In the genomic region with DNA sequence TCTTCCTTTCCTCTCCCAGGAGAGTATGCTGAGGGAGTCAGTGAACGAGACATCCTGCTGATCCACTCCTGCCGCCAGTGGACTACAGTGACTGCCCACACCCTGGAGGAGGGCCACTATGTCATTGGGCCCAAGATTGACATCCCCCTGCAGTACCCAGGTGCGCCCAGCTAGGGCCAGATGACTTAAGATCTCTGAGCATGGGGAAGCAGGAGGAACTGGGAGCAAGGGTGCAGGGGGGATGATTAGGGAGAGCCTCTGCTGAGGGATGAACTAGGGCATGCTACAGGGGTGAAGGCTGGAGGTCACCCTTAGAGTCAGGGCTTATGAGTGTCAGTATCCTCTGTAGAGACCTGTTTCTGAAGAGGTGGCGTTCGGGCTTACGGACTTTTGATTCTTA, we compare ENCODE assay signal across 18 mouse cellular contexts. TPM values are rescaled to one million over a fixed set of nuclear protein-coding genes. Genes with fewer than 3 reads are reported as not detected.
DNase-seq lines count a peak whose midpoint lies in the region; ATAC-seq and TF ChIP-seq lines count a peak whose summit lies in the region.
"Had no signal": no experiment of that assay in that cellular context is flagged by ENCODE, and none has a peak within 500 bp of the region (broad histone marks: within the 10 kb centered on the region; RNA-seq: fewer than 3 reads in every experiment).

No protein-coding gene starts in this region.

- WGBS in liver, postnatal 0 days (ENCODE audit: insufficient replicate concordance) = 86% methylated on average over 5 of the region's 6 CpGs
- 57% methylated on average over 6 of the region's 6 CpGs for WGBS in liver, embryonic 12.5 days (ENCODE audit: insufficient replicate concordance)
- 70% methylated on average over 6 of the region's 6 CpGs for WGBS in forebrain, embryonic 14.5 days
- 53% methylated on average over 6 of the region's 6 CpGs for WGBS in hindbrain, embryonic 15.5 days
- WGBS in neural tube, embryonic 13.5 days = 60% methylated on average over 6 of the region's 6 CpGs
- WGBS in intestine, embryonic 15.5 days = 83% methylated on average over 6 of the region's 6 CpGs

- no peaks in the 10 kb centered on the region for H3K9me3 ChIP-seq in liver, postnatal 0 days (ENCODE audit: low read length)
- H3K9me3 ChIP-seq in liver, embryonic 12.5 days (replicated peaks) = no peaks in the 10 kb centered on the region
- no peaks in the 10 kb centered on the region for H3K9me3 ChIP-seq in forebrain, embryonic 14.5 days (replicated peaks; ENCODE audit: control insufficient read depth, low read length)
- H3K9me3 ChIP-seq in hindbrain, embryonic 15.5 days = no peaks in the 10 kb centered on the region
- no peaks in the 10 kb centered on the region for H3K9me3 ChIP-seq in neural tube, embryonic 13.5 days
- no peaks in the 10 kb centered on the region for H3K9me3 ChIP-seq in intestine, embryonic 15.5 days
- H3K9me3 ChIP-seq: G1E; heart, embryonic 15.5 days; limb, embryonic 13.5 days had no signal

- no peak for TF ChIP-seq CTCF in liver, postnatal 0 days (IDR thresholded peaks at IDR 0.05; ENCODE audit: low read depth)

- no peak overlapping the region for H3K4me2 ChIP-seq in liver, postnatal 0 days (ENCODE audit: low read depth, low read length)
- H3K4me2 ChIP-seq in liver, embryonic 12.5 days = no peak overlapping the region
- H3K4me2 ChIP-seq in forebrain, embryonic 14.5 days (ENCODE audit: low read length) = peak overlapping the region; percentile 96
- peak overlapping the region; percentile 98 for H3K4me2 ChIP-seq in hindbrain, embryonic 15.5 days
- H3K4me2 ChIP-seq in neural tube, embryonic 13.5 days = peak overlapping the region; percentile 91
- H3K4me2 ChIP-seq in intestine, embryonic 15.5 days (replicated peaks) = no peak overlapping the region
- H3K4me2 ChIP-seq: heart, embryonic 15.5 days; limb, embryonic 13.5 days had no signal

- H3K27ac ChIP-seq in liver, postnatal 0 days (ENCODE audit: low read depth) = no peak overlapping the region
- H3K27ac ChIP-seq in liver, embryonic 12.5 days = no peak overlapping the region
- peak overlapping the region; percentile 84; the same call in 1 of the 2 replicates for H3K27ac ChIP-seq in forebrain, embryonic 14.5 days (ENCODE audit: low read depth, low read length)
- H3K27ac ChIP-seq in hindbrain, embryonic 15.5 days (replicated peaks) = peak overlapping the region; percentile 82
- peak overlapping the region; percentile 93 for H3K27ac ChIP-seq in neural tube, embryonic 13.5 days (replicated peaks)
- no peak overlapping the region for H3K27ac ChIP-seq in intestine, embryonic 15.5 days
- H3K27ac ChIP-seq: heart, embryonic 15.5 days; limb, embryonic 13.5 days had no signal

- ATAC-seq in liver, postnatal 0 days = no peak
- ATAC-seq in liver, embryonic 12.5 days = no peak
- ATAC-seq in forebrain, embryonic 14.5 days = no peak
- no peak for ATAC-seq in hindbrain, embryonic 15.5 days (ENCODE audit: low FRiP score, low read depth)
- no peak for ATAC-seq in neural tube, embryonic 13.5 days (ENCODE audit: low read depth)
- no peak for ATAC-seq in intestine, embryonic 15.5 days
- ATAC-seq: intestine, postnatal 0 days had no signal

- peaks cover 57% of the 10 kb centered on the region for H3K27me3 ChIP-seq in liver, postnatal 0 days (ENCODE audit: insufficient read depth, low read length)
- peaks cover 98% of the 10 kb centered on the region for H3K27me3 ChIP-seq in liver, embryonic 12.5 days (replicated peaks)
- peaks cover 4% of the 10 kb centered on the region; the same call in 1 of the 2 replicates for H3K27me3 ChIP-seq in forebrain, embryonic 14.5 days (replicated peaks; ENCODE audit: control insufficient read depth, insufficient read depth, low read length)
- 0 out of 2 replicates have a peak, but pooled peaks cover 7% of the 10 kb centered on the region for H3K27me3 ChIP-seq in hindbrain, embryonic 15.5 days
- peaks cover 27% of the 10 kb centered on the region for H3K27me3 ChIP-seq in neural tube, embryonic 13.5 days
- H3K27me3 ChIP-seq in intestine, embryonic 15.5 days (replicated peaks) = peaks cover 41% of the 10 kb centered on the region

- peak; percentile 7 for DNase-seq in liver, postnatal 0 days
- DNase-seq in forebrain, embryonic 14.5 days (ENCODE audit: low spot score) = no peak
- DNase-seq in embryo, embryonic 11 days = no peak
- DNase-seq: cerebellum, postnatal 36 days; kidney, postnatal 25 days; lung, adult 18-20 months; spleen, adult 18-20 months had no signal

- H3K4me3 ChIP-seq in liver, postnatal 0 days (ENCODE audit: low read depth, low read length) = no peak overlapping the region
- H3K4me3 ChIP-seq in liver, embryonic 12.5 days = no peak overlapping the region
- H3K4me3 ChIP-seq in forebrain, embryonic 14.5 days (ENCODE audit: low read depth, low read length) = no peak overlapping the region
- no peak overlapping the region for H3K4me3 ChIP-seq in hindbrain, embryonic 15.5 days
- H3K4me3 ChIP-seq in neural tube, embryonic 13.5 days = peak overlapping the region; percentile 73
- no peak overlapping the region for H3K4me3 ChIP-seq in intestine, embryonic 15.5 days (replicated peaks)
- H3K4me3 ChIP-seq: heart, embryonic 15.5 days; limb, embryonic 13.5 days; myocyte had no signal

- no peaks in the 10 kb centered on the region for H3K36me3 ChIP-seq in liver, postnatal 0 days (replicated peaks; ENCODE audit: insufficient read depth, low read length)
- H3K36me3 ChIP-seq in liver, embryonic 12.5 days = no peaks in the 10 kb centered on the region
- H3K36me3 ChIP-seq in forebrain, embryonic 14.5 days (ENCODE audit: control insufficient read depth, insufficient read depth, low read length) = peaks cover 21% of the 10 kb centered on the region; the same call in 1 of the 2 replicates
- no peaks in the 10 kb centered on the region for H3K36me3 ChIP-seq in hindbrain, embryonic 15.5 days
- H3K36me3 ChIP-seq in neural tube, embryonic 13.5 days = peaks cover 8% of the 10 kb centered on the region; the same call in 1 of the 2 replicates
- no peaks in the 10 kb centered on the region for H3K36me3 ChIP-seq in intestine, embryonic 15.5 days
- H3K36me3 ChIP-seq: G1E; heart, embryonic 15.5 days; limb, embryonic 13.5 days had no signal

- H3K9ac ChIP-seq in liver, postnatal 0 days (replicated peaks) = no peak overlapping the region
- H3K9ac ChIP-seq in liver, embryonic 12.5 days = no peak overlapping the region
- H3K9ac ChIP-seq in forebrain, embryonic 14.5 days (ENCODE audit: low read length) = peak overlapping the region; percentile 84; the same call in 1 of the 2 replicates
- H3K9ac ChIP-seq in hindbrain, embryonic 15.5 days = no peak overlapping the region
- H3K9ac ChIP-seq in neural tube, embryonic 13.5 days = peak overlapping the region; percentile 86
- H3K9ac ChIP-seq in intestine, embryonic 15.5 days = no peak overlapping the region
- H3K9ac ChIP-seq: heart, embryonic 15.5 days had no signal

- no peak for TF ChIP-seq EP300 in liver, postnatal 0 days (IDR thresholded peaks at IDR 0.05; ENCODE audit: low read depth)

- peaks cover 22% of the 10 kb centered on the region for H3K4me1 ChIP-seq in liver, postnatal 0 days (ENCODE audit: insufficient read depth)
- H3K4me1 ChIP-seq in liver, embryonic 12.5 days = peaks cover 27% of the 10 kb centered on the region
- peaks cover 40% of the 10 kb centered on the region for H3K4me1 ChIP-seq in forebrain, embryonic 14.5 days (ENCODE audit: control insufficient read depth, insufficient read depth, low read length)
- peaks cover 66% of the 10 kb centered on the region for H3K4me1 ChIP-seq in hindbrain, embryonic 15.5 days (replicated peaks)
- H3K4me1 ChIP-seq in neural tube, embryonic 13.5 days (replicated peaks) = peaks cover 78% of the 10 kb centered on the region
- peaks cover 30% of the 10 kb centered on the region for H3K4me1 ChIP-seq in intestine, embryonic 15.5 days (replicated peaks)

RNA-seq across cellular contexts. Expression of gene 3110082J24Rik, which starts 2.3 kb away (rescaled TPM):
- not detected in 2 replicates for polyA plus RNA-seq in liver, postnatal 0 days (2015; fragmentation: Nextera tagmentation; extraction: Ambion mirVana)
- polyA plus RNA-seq in liver, embryonic 12.5 days (2016; fragmentation: Nextera tagmentation; extraction: Ambion mirVana) = not detected in 2 replicates
- polyA plus RNA-seq in forebrain, embryonic 14.5 days (2014; fragmentation: Nextera tagmentation; extraction: Ambion mirVana) = 4.6 and 7.1 TPM in 2 replicates
- 3.2 and 5.3 TPM in 2 replicates for polyA plus RNA-seq in hindbrain, embryonic 15.5 days (2015; fragmentation: Nextera tagmentation; extraction: Ambion mirVana)
- 5.1 and 5.8 TPM in 2 replicates for polyA plus RNA-seq in neural tube, embryonic 13.5 days (2015; fragmentation: Nextera tagmentation; extraction: Ambion mirVana)
- polyA plus RNA-seq in intestine, embryonic 15.5 days (2015; fragmentation: Nextera tagmentation; extraction: Ambion mirVana) = not detected in 2 replicates
- polyA plus RNA-seq: embryonic facial prominence, embryonic 14.5 days; G1E; heart, embryonic 15.5 days; intestine, postnatal 0 days; limb, embryonic 13.5 days; stomach, embryonic 16.5 days had no signal

RNA-seq across cellular contexts. Expression of gene Garem2, which starts 3.3 kb away (rescaled TPM):
- 0.02 TPM in 1 of 2 replicates, not detected in the other for polyA plus RNA-seq in liver, postnatal 0 days (2015; fragmentation: Nextera tagmentation; extraction: Ambion mirVana)
- polyA plus RNA-seq in liver, embryonic 12.5 days (2016; fragmentation: Nextera tagmentation; extraction: Ambion mirVana) = 0.08 and 0.12 TPM in 2 replicates
- 11.3 and 12.7 TPM in 2 replicates for polyA plus RNA-seq in forebrain, embryonic 14.5 days (2014; fragmentation: Nextera tagmentation; extraction: Ambion mirVana)
- polyA plus RNA-seq in hindbrain, embryonic 15.5 days (2015; fragmentation: Nextera tagmentation; extraction: Ambion mirVana) = 11.5 and 13.7 TPM in 2 replicates
- polyA plus RNA-seq in neural tube, embryonic 13.5 days (2015; fragmentation: Nextera tagmentation; extraction: Ambion mirVana) = 15.6 and 17.2 TPM in 2 replicates
- 0.53 and 0.57 TPM in 2 replicates for polyA plus RNA-seq in intestine, embryonic 15.5 days (2015; fragmentation: Nextera tagmentation; extraction: Ambion mirVana)
- polyA plus RNA-seq: G1E had no signal

RNA-seq across cellular contexts. Expression of gene Tyms, which starts 34.8 kb away (rescaled TPM):
- 84.6 and 101 TPM in 2 replicates for polyA plus RNA-seq in liver, postnatal 0 days (2015; fragmentation: Nextera tagmentation; extraction: Ambion mirVana)
- 278 and 289 TPM in 2 replicates for polyA plus RNA-seq in liver, embryonic 12.5 days (2016; fragmentation: Nextera tagmentation; extraction: Ambion mirVana)
- polyA plus RNA-seq in forebrain, embryonic 14.5 days (2014; fragmentation: Nextera tagmentation; extraction: Ambion mirVana) = 117 and 142 TPM in 2 replicates
- polyA plus RNA-seq in hindbrain, embryonic 15.5 days (2015; fragmentation: Nextera tagmentation; extraction: Ambion mirVana) = 52.5 and 59.1 TPM in 2 replicates
- 52.8 and 67.6 TPM in 2 replicates for polyA plus RNA-seq in neural tube, embryonic 13.5 days (2015; fragmentation: Nextera tagmentation; extraction: Ambion mirVana)
- polyA plus RNA-seq in intestine, embryonic 15.5 days (2015; fragmentation: Nextera tagmentation; extraction: Ambion mirVana) = 276 and 288 TPM in 2 replicates

RNA-seq across cellular contexts. Expression of gene Hadha, which starts 46.7 kb away (rescaled TPM):
- 224 and 228 TPM in 2 replicates for polyA plus RNA-seq in liver, postnatal 0 days (2015; fragmentation: Nextera tagmentation; extraction: Ambion mirVana)
- 92.2 and 103 TPM in 2 replicates for polyA plus RNA-seq in liver, embryonic 12.5 days (2016; fragmentation: Nextera tagmentation; extraction: Ambion mirVana)
- 64.9 and 65.8 TPM in 2 replicates for polyA plus RNA-seq in forebrain, embryonic 14.5 days (2014; fragmentation: Nextera tagmentation; extraction: Ambion mirVana)
- polyA plus RNA-seq in hindbrain, embryonic 15.5 days (2015; fragmentation: Nextera tagmentation; extraction: Ambion mirVana) = 68.9 and 75.8 TPM in 2 replicates
- 82.3 and 87.1 TPM in 2 replicates for polyA plus RNA-seq in neural tube, embryonic 13.5 days (2015; fragmentation: Nextera tagmentation; extraction: Ambion mirVana)
- 178 and 193 TPM in 2 replicates for polyA plus RNA-seq in intestine, embryonic 15.5 days (2015; fragmentation: Nextera tagmentation; extraction: Ambion mirVana)

RNA-seq across cellular contexts. Expression of gene Hadhb, which starts 46.8 kb away (rescaled TPM):
- 421 and 447 TPM in 2 replicates for polyA plus RNA-seq in liver, postnatal 0 days (2015; fragmentation: Nextera tagmentation; extraction: Ambion mirVana)
- 113 and 116 TPM in 2 replicates for polyA plus RNA-seq in liver, embryonic 12.5 days (2016; fragmentation: Nextera tagmentation; extraction: Ambion mirVana)
- 75.6 and 80.9 TPM in 2 replicates for polyA plus RNA-seq in forebrain, embryonic 14.5 days (2014; fragmentation: Nextera tagmentation; extraction: Ambion mirVana)
- 56.5 and 63.8 TPM in 2 replicates for polyA plus RNA-seq in hindbrain, embryonic 15.5 days (2015; fragmentation: Nextera tagmentation; extraction: Ambion mirVana)
- 81.2 and 81.5 TPM in 2 replicates for polyA plus RNA-seq in neural tube, embryonic 13.5 days (2015; fragmentation: Nextera tagmentation; extraction: Ambion mirVana)
- 246 and 269 TPM in 2 replicates for polyA plus RNA-seq in intestine, embryonic 15.5 days (2015; fragmentation: Nextera tagmentation; extraction: Ambion mirVana)

Comparison
In these comparisons a context has a peak if more than half of its experiments do, and no peak if none do; other contexts are left out.
1. H3K27ac ChIP-seq: peak in forebrain, embryonic 14.5 days (single experiment), hindbrain, embryonic 15.5 days (single experiment) and neural tube, embryonic 13.5 days (single experiment); none in liver, postnatal 0 days (single experiment), liver, embryonic 12.5 days (single experiment) and intestine, embryonic 15.5 days (single experiment).
2. H3K4me2 ChIP-seq: peak in forebrain, embryonic 14.5 days (single experiment), hindbrain, embryonic 15.5 days (single experiment) and neural tube, embryonic 13.5 days (single experiment); none in liver, postnatal 0 days (single experiment), liver, embryonic 12.5 days (single experiment) and intestine, embryonic 15.5 days (single experiment).
3. H3K9ac ChIP-seq: peak in forebrain, embryonic 14.5 days (single experiment) and neural tube, embryonic 13.5 days (single experiment); none in liver, postnatal 0 days (single experiment), liver, embryonic 12.5 days (single experiment), hindbrain, embryonic 15.5 days (single experiment) and intestine, embryonic 15.5 days (single experiment).